Mouse (Mus musculus): ENCODE measurements around the gene 1700020A23Rik. TPM values are rescaled to one million over a fixed set of nuclear protein-coding genes. Genes with fewer than 3 reads are reported as not detected.

The 1700020A23Rik gene
- polyA plus RNA-seq, 1 experiment from 2014 or later, result 0.46 TPM

DNA sequence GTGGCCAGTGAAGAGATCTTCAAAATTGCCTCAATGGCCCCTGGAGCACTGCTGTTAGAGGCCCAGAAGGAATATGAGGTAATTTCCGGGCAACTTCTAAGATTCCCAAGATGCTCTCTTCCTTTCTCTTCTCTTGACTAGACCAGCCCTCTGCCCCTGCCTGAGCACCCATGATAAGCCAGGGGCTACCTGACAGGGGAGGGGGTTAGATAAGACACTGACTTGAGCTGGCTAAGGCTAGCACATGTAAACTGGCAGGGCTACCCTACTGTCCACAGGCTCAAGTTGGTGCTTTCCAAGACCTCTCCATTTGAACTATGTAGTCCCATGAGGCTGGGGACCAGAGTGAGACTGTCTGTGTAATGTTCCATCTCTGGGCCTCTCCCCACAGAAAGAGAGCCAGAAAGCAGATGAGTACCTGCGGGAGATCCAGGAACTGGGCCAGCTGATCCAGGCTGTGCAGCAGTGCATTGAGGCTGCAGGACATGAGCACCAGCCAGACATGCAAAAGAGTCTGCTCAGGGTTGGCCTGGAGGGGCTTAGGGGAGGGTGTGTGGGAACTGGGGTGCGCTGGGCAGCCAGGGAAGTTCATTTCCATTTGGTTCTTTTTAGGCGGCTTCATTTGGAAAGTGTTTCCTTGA lies 34.9 kb downstream of the 1700020A23Rik start:
- 96% methylated on average over 4 of the region's 4 CpGs for WGBS

DNA sequence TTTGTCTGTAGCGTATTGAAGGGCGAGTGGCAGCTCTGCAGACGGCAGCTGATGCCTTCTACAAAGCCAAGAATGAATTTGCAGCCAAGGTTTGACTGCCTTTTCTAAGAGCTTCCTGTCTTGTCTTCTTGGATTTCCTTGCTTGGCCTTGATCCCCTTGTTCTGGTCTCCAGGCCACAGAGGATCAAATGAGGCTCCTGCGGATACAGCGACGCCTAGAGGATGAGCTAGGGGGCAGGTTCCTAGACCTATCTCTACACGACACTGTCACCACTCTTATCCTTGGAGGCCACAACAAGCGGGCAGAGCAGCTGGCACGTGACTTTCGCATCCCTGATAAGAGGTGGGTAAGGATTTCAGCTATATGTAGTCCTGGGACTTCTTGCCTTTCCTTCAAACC lies 37.1 kb downstream of the 1700020A23Rik start:
- Histone ChIP-seq H3K27me3 (no peaks in the 10 kb centered on the region), H3K9me3 (no peaks in the 10 kb centered on the region), H3K4me1 (replicated peaks) (no peaks in the 10 kb centered on the region), H3K27ac (no peak overlapping the region), H3K36me3 (peaks cover 82% of the 10 kb centered on the region), H3K4me2 (replicated peaks) (no peak overlapping the region), H3K9ac (replicated peaks) (no peak overlapping the region), H3K4me3 (replicated peaks) (no peak overlapping the region)
- WGBS, result 78% methylated on average over 10 of the region's 10 CpGs
- no peak for ATAC-seq

More for the DNA sequence above, 34.9 kb downstream of the 1700020A23Rik start:
- no peaks in the 10 kb centered on the region for H3K27me3 ChIP-seq
- peaks cover 74% of the 10 kb centered on the region for H3K36me3 ChIP-seq
- H3K4me1 ChIP-seq (replicated peaks), result no peaks in the 10 kb centered on the region
- H3K9ac ChIP-seq (replicated peaks), result no peak overlapping the region
- ATAC-seq, result no peak
- no peak overlapping the region for H3K4me2 ChIP-seq (replicated peaks)
- no peaks in the 10 kb centered on the region for H3K9me3 ChIP-seq
- no peak overlapping the region for H3K4me3 ChIP-seq (replicated peaks)
- H3K27ac ChIP-seq, result no peak overlapping the region

DNA sequence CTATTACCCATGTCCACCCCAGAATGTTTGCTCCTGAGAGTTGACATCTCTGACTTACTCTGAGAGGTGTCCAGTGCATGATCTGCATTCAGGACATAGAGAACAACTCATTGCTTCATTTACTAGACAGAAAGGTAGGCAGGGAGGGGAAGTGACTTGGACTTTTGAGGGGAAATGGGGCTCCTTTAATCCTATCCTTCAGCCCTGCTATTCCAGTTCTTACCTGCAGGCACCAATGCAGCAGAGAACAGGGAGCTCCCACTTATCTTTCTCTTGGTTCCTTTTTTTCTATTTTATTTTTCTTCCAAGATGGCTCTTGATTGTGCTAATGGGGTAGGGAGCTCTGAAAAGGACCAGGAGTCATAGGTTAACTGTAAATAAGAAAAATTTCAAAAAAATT lies 43.4 kb downstream of the 1700020A23Rik start:
- no peak for ATAC-seq
- no peaks in the 10 kb centered on the region for H3K9me3 ChIP-seq

DNA sequence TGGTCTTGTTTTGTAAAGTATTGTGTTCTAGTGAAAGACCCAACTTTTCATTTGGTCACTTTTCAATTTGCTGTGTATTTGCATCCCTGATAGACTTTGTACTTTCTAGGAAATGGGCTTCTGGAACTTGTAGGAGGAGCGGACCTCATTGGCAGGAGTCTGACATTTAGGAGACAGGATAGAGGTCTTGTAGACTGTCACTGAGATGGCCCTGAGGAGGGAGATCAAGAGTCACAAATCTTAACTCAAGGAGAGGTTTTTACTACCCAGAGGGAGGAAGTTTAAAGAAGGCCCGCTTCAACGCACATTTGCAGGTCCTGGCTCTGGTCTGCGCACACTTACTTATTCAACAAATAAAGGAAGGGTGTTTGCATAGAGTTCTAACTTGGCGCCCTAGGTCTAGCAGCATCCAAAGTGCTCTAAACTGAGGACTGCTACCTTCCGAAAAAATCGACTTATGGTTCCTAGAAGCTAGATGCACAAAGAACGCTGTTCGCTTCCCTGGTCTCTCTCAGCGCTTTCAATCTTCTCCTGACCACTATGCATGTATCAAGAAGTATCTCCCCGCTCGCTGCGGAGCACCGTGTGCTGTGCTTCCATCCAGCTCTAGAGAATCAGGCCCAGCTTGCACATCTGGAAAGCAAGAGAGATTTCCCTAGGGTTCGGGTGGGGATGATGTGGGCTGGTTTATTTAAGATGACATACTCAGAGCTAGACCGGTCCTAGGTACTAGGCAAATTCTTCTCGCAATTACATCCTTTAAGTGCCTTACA lies 44.1 kb downstream of the 1700020A23Rik start:
- Histone ChIP-seq H3K27ac (no peak overlapping the region), H3K4me2 (replicated peaks) (peak overlapping the region; percentile 88), H3K9ac (replicated peaks) (peak overlapping the region; percentile 95), H3K36me3 (peaks cover 12% of the 10 kb centered on the region), H3K4me1 (replicated peaks) (peaks cover 36% of the 10 kb centered on the region), H3K4me3 (replicated peaks) (peak overlapping the region; percentile 73), H3K9me3 (no peaks in the 10 kb centered on the region), H3K27me3 (peaks cover 15% of the 10 kb centered on the region)
- 8% methylated on average over 17 of the region's 17 CpGs for WGBS
- ATAC-seq, result no peak; the same call in 1 of the 2 replicates

More for the DNA sequence above, 43.4 kb downstream of the 1700020A23Rik start:
- Histone ChIP-seq H3K27me3 (peaks cover 15% of the 10 kb centered on the region), H3K4me2 (replicated peaks) (no peak overlapping the region), H3K9ac (replicated peaks) (no peak overlapping the region), H3K4me1 (replicated peaks) (peaks cover 33% of the 10 kb centered on the region), H3K4me3 (replicated peaks) (no peak overlapping the region), H3K27ac (no peak overlapping the region), H3K36me3 (peaks cover 19% of the 10 kb centered on the region)

DNA sequence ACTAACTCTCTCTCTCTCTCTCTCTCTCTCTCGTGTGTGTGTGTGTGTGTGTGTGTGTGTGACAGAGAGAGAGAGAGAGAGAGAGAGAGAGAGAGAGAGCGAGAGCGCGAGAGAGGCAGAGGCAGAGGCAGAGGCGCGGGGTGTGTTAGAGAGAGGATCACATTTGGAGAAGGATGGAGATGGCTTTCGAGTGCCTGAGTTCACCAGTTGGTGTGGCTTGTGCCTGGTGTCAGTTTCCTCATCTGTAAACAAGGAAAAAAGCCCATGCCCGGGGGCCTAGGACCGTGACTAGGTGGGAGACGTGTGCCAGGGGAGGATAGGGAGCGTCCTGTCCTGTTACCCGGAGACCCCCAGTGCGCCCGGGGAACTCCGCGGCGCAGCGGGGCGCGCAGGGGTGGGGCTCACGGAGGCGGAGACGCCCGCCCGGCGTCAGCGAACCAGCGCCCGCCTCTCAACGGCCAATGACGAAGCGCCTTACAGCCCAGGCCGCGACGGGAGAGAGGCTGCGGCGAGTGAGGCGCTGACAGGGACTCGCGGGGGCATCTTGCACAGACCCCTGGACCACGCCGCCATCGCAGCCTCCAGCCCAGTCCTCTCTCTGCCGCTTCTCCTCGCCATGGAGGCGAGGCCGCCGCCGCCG lies 44.9 kb downstream of the 1700020A23Rik start, which contains the start of gene Ptpra:
Ptpra (plus strand) TSS at position 485 of the 640 bp plus-strand sequence.
- Histone ChIP-seq H3K36me3 (peaks cover 8% of the 10 kb centered on the region; the same call in 1 of the 2 replicates), H3K9me3 (no peaks in the 10 kb centered on the region), H3K4me2 (replicated peaks) (peak within 1 kb of the TSS; percentile 88), H3K4me1 (replicated peaks) (peaks cover 43% of the 10 kb centered on the region), H3K27ac (peak within 1 kb of the TSS; percentile 87), H3K9ac (replicated peaks) (peak within 1 kb of the TSS; percentile 95), H3K27me3 (peaks cover 15% of the 10 kb centered on the region), H3K4me3 (replicated peaks) (peak within 1 kb of the TSS; percentile 73)
- ATAC-seq, result peak; percentile 99
- WGBS, result under 1% methylated on average over 50 of the region's 50 CpGs

DNA sequence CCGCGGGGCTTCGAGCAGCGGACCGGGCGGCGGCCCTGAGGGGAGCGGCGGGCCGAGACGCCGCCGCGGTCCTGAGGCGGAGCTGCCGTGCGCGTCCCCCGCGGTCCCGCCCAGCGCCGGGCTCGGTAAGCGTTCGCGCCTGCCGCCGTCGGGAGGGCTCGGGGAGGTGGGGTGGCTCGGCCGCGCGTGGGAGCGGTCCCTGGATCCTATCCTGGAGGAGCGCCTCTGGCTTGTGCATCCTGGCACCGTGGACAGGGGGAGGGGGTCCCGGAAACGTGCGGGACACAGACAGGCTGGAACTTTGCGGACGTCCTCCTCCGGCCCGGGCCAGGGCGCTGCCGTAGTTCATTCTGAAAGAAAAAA lies 45.4 kb downstream of the 1700020A23Rik start:
- peak; percentile 90 for ATAC-seq
- H3K4me3 ChIP-seq (replicated peaks), result peak overlapping the region; percentile 73
- H3K27me3 ChIP-seq, result peaks cover 15% of the 10 kb centered on the region
- peak overlapping the region; percentile 88 for H3K4me2 ChIP-seq (replicated peaks)
- H3K9me3 ChIP-seq, result no peaks in the 10 kb centered on the region
- H3K4me1 ChIP-seq (replicated peaks), result peaks cover 45% of the 10 kb centered on the region
- H3K27ac ChIP-seq, result peak overlapping the region; percentile 87
- peaks cover 5% of the 10 kb centered on the region; the same call in 1 of the 2 replicates for H3K36me3 ChIP-seq
- WGBS, result under 1% methylated on average over 39 of the region's 47 CpGs
- peak overlapping the region; percentile 95 for H3K9ac ChIP-seq (replicated peaks)

DNA sequence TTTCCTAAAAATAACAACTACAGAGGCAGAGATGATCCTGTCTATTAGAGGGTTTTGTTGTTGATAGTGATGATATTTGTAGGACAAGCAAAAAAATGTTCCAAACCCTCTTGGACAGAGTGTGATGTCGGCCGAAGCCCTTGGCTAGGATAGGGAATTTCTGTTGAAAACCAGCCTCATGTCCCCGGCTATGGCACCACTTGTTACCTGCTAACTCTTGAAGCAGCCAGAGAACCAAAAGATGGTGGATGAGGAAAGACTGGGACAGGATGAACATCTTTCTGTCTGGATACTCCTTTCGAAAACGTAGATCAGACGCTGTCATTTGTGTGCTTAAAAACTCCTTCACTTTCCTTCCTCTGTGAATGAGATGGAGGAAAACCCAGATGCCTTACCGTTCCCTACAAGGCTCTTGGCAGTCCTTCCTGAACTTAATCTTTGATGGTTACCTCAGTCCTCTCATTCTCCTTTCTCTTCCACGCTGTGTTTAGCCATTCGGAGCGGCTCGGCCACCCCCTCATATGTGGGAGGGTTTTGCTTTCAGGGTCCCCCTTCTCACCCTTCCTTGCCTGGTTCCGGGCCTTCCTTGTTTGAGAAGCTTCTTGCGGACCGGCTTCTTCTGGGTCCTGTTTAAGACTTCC lies 46.1 kb downstream of the 1700020A23Rik start:
- H3K27me3 ChIP-seq, result peaks cover 15% of the 10 kb centered on the region
- H3K4me3 ChIP-seq (replicated peaks), result peak overlapping the region; percentile 73
- H3K36me3 ChIP-seq, result no peaks in the 10 kb centered on the region
- 69% methylated on average over 14 of the region's 14 CpGs for WGBS
- H3K9ac ChIP-seq (replicated peaks), result peak overlapping the region; percentile 95
- no peak for ATAC-seq
- peak overlapping the region; percentile 88 for H3K4me2 ChIP-seq (replicated peaks)
- H3K27ac ChIP-seq, result no peak overlapping the region
- no peaks in the 10 kb centered on the region for H3K9me3 ChIP-seq
- H3K4me1 ChIP-seq (replicated peaks), result peaks cover 49% of the 10 kb centered on the region

DNA sequence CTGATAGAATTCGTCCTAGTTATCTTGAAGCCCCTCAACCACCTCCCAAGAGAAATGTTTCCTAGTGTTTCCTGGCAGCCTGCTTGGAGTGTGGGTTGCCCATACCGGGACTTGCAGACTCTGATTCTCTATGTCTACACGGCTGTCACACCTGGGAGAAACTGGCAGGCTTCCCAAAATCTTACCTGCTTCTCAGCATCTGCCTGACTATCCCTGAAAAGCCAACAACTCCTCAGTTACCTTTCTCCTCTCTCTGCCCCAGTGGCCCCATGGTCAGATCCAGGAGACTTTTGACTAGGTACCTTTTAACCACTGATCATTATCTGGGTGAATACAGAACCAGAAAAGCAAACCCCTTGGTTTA lies 46.6 kb downstream of the 1700020A23Rik start:
- Histone ChIP-seq H3K4me1 (replicated peaks) (peaks cover 51% of the 10 kb centered on the region), H3K27me3 (peaks cover 15% of the 10 kb centered on the region), H3K36me3 (no peaks in the 10 kb centered on the region), H3K27ac (no peak overlapping the region), H3K4me2 (replicated peaks) (peak overlapping the region; percentile 88), H3K9ac (replicated peaks) (peak overlapping the region; percentile 95), H3K9me3 (no peaks in the 10 kb centered on the region), H3K4me3 (replicated peaks) (peak overlapping the region; percentile 73)
- 80% methylated on average over 3 of the region's 3 CpGs for whole genome bisulfite sequencing
- ATAC-seq, result no peak

DNA sequence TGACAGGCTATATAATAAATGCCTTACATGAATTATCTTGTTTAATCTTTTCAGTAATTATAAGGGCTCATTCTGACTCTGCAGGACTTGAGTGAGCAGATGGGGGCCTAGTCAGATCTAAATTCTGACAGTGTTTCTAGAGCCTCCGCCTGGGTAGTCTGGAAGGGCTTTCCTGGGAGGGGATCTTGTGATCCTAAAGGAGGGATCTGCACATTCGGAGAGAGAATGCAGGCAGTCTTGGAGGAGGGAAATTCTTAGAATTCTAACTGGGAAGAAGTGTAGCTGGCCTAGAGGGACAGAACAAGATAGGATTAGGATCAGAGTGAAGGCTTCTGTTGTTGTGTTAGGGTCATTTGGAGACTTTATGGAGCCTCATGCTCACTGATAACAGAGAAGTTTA lies 47.2 kb downstream of the 1700020A23Rik start:
- WGBS, result 58% methylated on average over 2 of the region's 2 CpGs
- no peak for ATAC-seq
- Histone ChIP-seq H3K4me2 (replicated peaks) (0 out of 2 replicates have a peak overlapping the region, but pooled peaks have one; percentile 4), H3K4me1 (replicated peaks) (peaks cover 51% of the 10 kb centered on the region), H3K27me3 (peaks cover 15% of the 10 kb centered on the region), H3K9ac (replicated peaks) (no peak overlapping the region), H3K4me3 (replicated peaks) (no peak overlapping the region), H3K27ac (no peak overlapping the region), H3K36me3 (no peaks in the 10 kb centered on the region), H3K9me3 (no peaks in the 10 kb centered on the region)

DNA sequence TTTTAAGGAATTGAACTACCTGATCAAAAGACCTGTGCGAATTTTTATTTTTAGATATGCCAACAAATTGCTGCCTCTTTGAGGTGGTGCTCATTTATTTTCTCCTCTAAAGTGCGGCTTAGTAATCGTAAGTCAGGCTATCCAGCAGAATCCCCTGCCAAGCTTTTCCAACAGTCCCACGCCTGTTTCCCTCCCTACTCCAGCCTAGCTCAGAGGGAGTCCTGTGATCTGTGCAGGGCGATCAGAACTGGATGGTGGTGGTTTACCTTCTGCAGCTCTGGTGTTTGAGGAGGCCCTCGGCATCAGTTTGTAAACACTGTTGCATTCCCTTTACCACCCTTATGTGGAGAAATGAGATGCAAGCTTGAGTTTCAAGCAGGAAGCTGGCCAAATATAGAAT lies 48.4 kb downstream of the 1700020A23Rik start:
- H3K27ac ChIP-seq, result no peak overlapping the region
- 71% methylated on average over 6 of the region's 6 CpGs for WGBS
- ATAC-seq, result no peak
- H3K4me3 ChIP-seq (replicated peaks), result no peak overlapping the region
- no peak overlapping the region for H3K9ac ChIP-seq (replicated peaks)
- H3K27me3 ChIP-seq, result peaks cover 9% of the 10 kb centered on the region
- no peak overlapping the region for H3K4me2 ChIP-seq (replicated peaks)
- H3K4me1 ChIP-seq (replicated peaks), result peaks cover 51% of the 10 kb centered on the region
- H3K36me3 ChIP-seq, result no peaks in the 10 kb centered on the region
- no peaks in the 10 kb centered on the region for H3K9me3 ChIP-seq

DNA sequence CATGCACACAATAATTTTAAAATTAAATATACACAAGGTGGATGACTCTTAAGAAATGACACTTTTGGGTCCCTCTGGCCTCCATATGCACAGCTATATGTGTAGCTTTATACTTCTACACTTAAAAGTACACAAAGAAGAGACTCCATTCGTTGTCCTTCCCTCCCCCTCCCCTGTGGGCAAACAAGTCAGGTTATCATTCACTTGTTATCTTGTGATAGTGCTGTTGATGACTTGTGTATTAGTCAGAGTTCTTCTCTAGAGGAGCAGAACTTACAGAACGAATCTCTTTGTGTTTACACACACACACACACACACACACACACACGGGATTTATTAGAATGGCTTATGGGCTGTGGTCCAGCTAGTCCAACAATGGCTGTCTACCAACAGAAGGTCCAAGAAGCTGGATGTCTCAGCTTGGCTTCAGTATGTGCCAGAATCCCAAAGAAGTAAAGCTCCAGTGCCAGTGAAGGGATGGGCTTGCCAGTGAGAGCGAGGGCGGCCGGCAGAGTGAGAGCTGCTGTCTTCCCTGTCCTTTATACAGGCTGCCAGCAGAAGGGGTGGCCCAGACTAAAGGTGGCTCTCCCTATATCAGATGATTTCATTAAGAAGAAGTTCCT lies 49.8 kb downstream of the 1700020A23Rik start:
- Histone ChIP-seq H3K27ac (no peak overlapping the region), H3K4me2 (replicated peaks) (no peak overlapping the region), H3K9me3 (no peaks in the 10 kb centered on the region), H3K4me3 (replicated peaks) (no peak overlapping the region), H3K36me3 (no peaks in the 10 kb centered on the region), H3K27me3 (no peaks in the 10 kb centered on the region), H3K4me1 (replicated peaks) (peaks cover 43% of the 10 kb centered on the region), H3K9ac (replicated peaks) (no peak overlapping the region)
- no peak for ATAC-seq
- 88% methylated on average over 6 of the region's 6 CpGs for WGBS
